In genomic region chr16:10374254-10375011, GRCm38 (mm10) we compare ENCODE assay signal across 7 mouse cellular contexts. TPM values are rescaled to one million over a fixed set of nuclear protein-coding genes. Genes with fewer than 3 reads are reported as not detected.
DNase-seq lines count a peak whose midpoint lies in the region; ATAC-seq and TF ChIP-seq lines count a peak whose summit lies in the region.

No protein-coding gene starts in this region.

- peak overlapping the region; percentile 27; the same call in 1 of the 2 replicates for H3K4me3 ChIP-seq in E14TG2a.4 (replicated peaks; ENCODE audit: low read length)
- no peak overlapping the region for H3K4me3 ChIP-seq in forebrain, embryonic 11.5 days (ENCODE audit: low read depth, low read length)
- H3K4me3 ChIP-seq in intestine, embryonic 16.5 days (ENCODE audit: low read length), result peak overlapping the region; percentile 13; the same call in 1 of the 2 replicates
- H3K4me3 ChIP-seq in liver, postnatal 0 days (ENCODE audit: low read depth, low read length), result no peak overlapping the region

- H3K4me2 ChIP-seq in forebrain, embryonic 11.5 days (ENCODE audit: low read depth, low read length, severe bottlenecking), result peak overlapping the region; percentile 30; the same call in 1 of the 2 replicates
- H3K4me2 ChIP-seq in intestine, embryonic 16.5 days (ENCODE audit: low read depth, low read length), result peak overlapping the region; percentile 39; the same call in 1 of the 2 replicates
- 0 out of 2 replicates have a peak overlapping the region, but pooled peaks have one; percentile 19 for H3K4me2 ChIP-seq in liver, postnatal 0 days (ENCODE audit: low read depth, low read length)

- TF ChIP-seq CTCF in E14TG2a.4 (conservative IDR thresholded peaks at IDR 0.05; ENCODE audit: low read length), result no peak
- no peak for TF ChIP-seq CTCF in liver, postnatal 0 days (IDR thresholded peaks at IDR 0.05; ENCODE audit: low read depth)

- H3K9me3 ChIP-seq in E14TG2a.4 (ENCODE audit: low read length), result no peaks in the 10 kb centered on the region
- no peaks in the 10 kb centered on the region for H3K9me3 ChIP-seq in forebrain, embryonic 11.5 days (ENCODE audit: control insufficient read depth, low read length)
- H3K9me3 ChIP-seq in intestine, embryonic 16.5 days (ENCODE audit: control insufficient read depth, low read length), result no peaks in the 10 kb centered on the region
- no peaks in the 10 kb centered on the region for H3K9me3 ChIP-seq in liver, postnatal 0 days (ENCODE audit: low read length)

- DNase-seq in ES-CJ7 (ENCODE audit: low read depth, low spot score) (peak; percentile 52), adipocyte (ENCODE audit: low spot score) (no peak)
- DNase-seq in forebrain, embryonic 11.5 days (ENCODE audit: low spot score), result peak; percentile 83
- no peak for DNase-seq in liver, postnatal 0 days
- peak; percentile 32 for DNase-seq in retina, adult 2 months (ENCODE audit: low read depth, low spot score)

- H3K27me3 ChIP-seq in E14TG2a.4 (ENCODE audit: insufficient read depth, low read length), result peaks cover 20% of the 10 kb centered on the region
- H3K27me3 ChIP-seq in forebrain, embryonic 11.5 days (ENCODE audit: control insufficient read depth, insufficient read depth, low read length), result no peaks in the 10 kb centered on the region
- H3K27me3 ChIP-seq in intestine, embryonic 16.5 days (replicated peaks; ENCODE audit: control insufficient read depth, insufficient read depth, low read length), result no peaks in the 10 kb centered on the region
- 0 out of 2 replicates have a peak, but pooled peaks cover 4% of the 10 kb centered on the region for H3K27me3 ChIP-seq in liver, postnatal 0 days (ENCODE audit: insufficient read depth, low read length)

- TF ChIP-seq EP300 in liver, postnatal 0 days (IDR thresholded peaks at IDR 0.05; ENCODE audit: low read depth), result no peak

- peaks cover 56% of the 10 kb centered on the region for H3K4me1 ChIP-seq in E14TG2a.4 (replicated peaks; ENCODE audit: low read depth, low read length)
- H3K4me1 ChIP-seq in forebrain, embryonic 11.5 days (replicated peaks; ENCODE audit: control insufficient read depth, insufficient read depth, low read length), result no peaks in the 10 kb centered on the region
- H3K4me1 ChIP-seq in intestine, embryonic 16.5 days (ENCODE audit: control insufficient read depth, insufficient read depth, low read length), result peaks cover 13% of the 10 kb centered on the region; the same call in 1 of the 2 replicates
- no peaks in the 10 kb centered on the region for H3K4me1 ChIP-seq in liver, postnatal 0 days (ENCODE audit: insufficient read depth)

- no peak overlapping the region for H3K27ac ChIP-seq in forebrain, embryonic 11.5 days (ENCODE audit: low read depth, low read length)
- no peak overlapping the region for H3K27ac ChIP-seq in intestine, embryonic 16.5 days (ENCODE audit: low read length)
- no peak overlapping the region for H3K27ac ChIP-seq in liver, postnatal 0 days (ENCODE audit: low read depth)

- peak; percentile 88 for ATAC-seq in forebrain, embryonic 11.5 days (replicated peaks; ENCODE audit: low FRiP score)
- ATAC-seq in intestine, embryonic 16.5 days, result peak; percentile 83
- ATAC-seq in liver, postnatal 0 days, result 0 out of 2 replicates have a peak, but pooled peaks have one; percentile 31

- peak overlapping the region; percentile 17; the same call in 1 of the 2 replicates for H3K9ac ChIP-seq in forebrain, embryonic 11.5 days (ENCODE audit: low read length)
- H3K9ac ChIP-seq in intestine, embryonic 16.5 days (ENCODE audit: low read depth, low read length), result peak overlapping the region; percentile 37; the same call in 1 of the 2 replicates
- no peak overlapping the region for H3K9ac ChIP-seq in liver, postnatal 0 days (replicated peaks)

- no peaks in the 10 kb centered on the region for H3K36me3 ChIP-seq in E14TG2a.4 (ENCODE audit: insufficient read depth, low read length)
- no peaks in the 10 kb centered on the region for H3K36me3 ChIP-seq in forebrain, embryonic 11.5 days (ENCODE audit: control insufficient read depth, insufficient read depth, low read length)
- no peaks in the 10 kb centered on the region for H3K36me3 ChIP-seq in intestine, embryonic 16.5 days (ENCODE audit: control insufficient read depth, insufficient read depth, low read length)
- no peaks in the 10 kb centered on the region for H3K36me3 ChIP-seq in liver, postnatal 0 days (replicated peaks; ENCODE audit: insufficient read depth, low read length)

- WGBS in forebrain, embryonic 11.5 days, result 20% methylated on average over 13 of the region's 13 CpGs
- WGBS in intestine, embryonic 16.5 days, result 21% methylated on average over 13 of the region's 13 CpGs
- WGBS in liver, postnatal 0 days (ENCODE audit: insufficient replicate concordance), result 34% methylated on average over 12 of the region's 13 CpGs

RNA-seq across cellular contexts. Expression of gene Tekt5, which starts 20.9 kb away (rescaled TPM):
- polyA plus RNA-seq in forebrain, embryonic 11.5 days (2014; fragmentation: Nextera tagmentation; extraction: Ambion mirVana), result 0.15 TPM in 1 of 2 replicates, not detected in the other
- polyA plus RNA-seq in intestine, embryonic 16.5 days (2015; fragmentation: Nextera tagmentation; extraction: Ambion mirVana), result 0.27 and 0.35 TPM in 2 replicates
- 0.07 TPM in 1 of 2 replicates, not detected in the other for polyA plus RNA-seq in liver, postnatal 0 days (2015; fragmentation: Nextera tagmentation; extraction: Ambion mirVana)

RNA-seq across cellular contexts. Expression of gene Nubp1, which starts 37.3 kb away (rescaled TPM):
- 69.1 and 71.3 TPM in 2 replicates for polyA plus RNA-seq in forebrain, embryonic 11.5 days (2014; fragmentation: Nextera tagmentation; extraction: Ambion mirVana)
- 52.0 and 52.6 TPM in 2 replicates for polyA plus RNA-seq in intestine, embryonic 16.5 days (2015; fragmentation: Nextera tagmentation; extraction: Ambion mirVana)
- 24.3 and 25.8 TPM in 2 replicates for polyA plus RNA-seq in liver, postnatal 0 days (2015; fragmentation: Nextera tagmentation; extraction: Ambion mirVana)

Comparison
In these comparisons a context has a peak if more than half of its experiments do, and no peak if none do; other contexts are left out.
1. H3K4me3 ChIP-seq: peak in E14TG2a.4 (single experiment) and intestine, embryonic 16.5 days (single experiment); none in forebrain, embryonic 11.5 days (single experiment) and liver, postnatal 0 days (single experiment).
2. DNase-seq: peak in ES-CJ7 (single experiment), forebrain, embryonic 11.5 days (single experiment) and retina, adult 2 months (single experiment); none in liver, postnatal 0 days (single experiment) and adipocyte (single experiment).
3. ATAC-seq: peak in every context shown above with its lines; median percentile 88 in forebrain, embryonic 11.5 days; 83 in intestine, embryonic 16.5 days; 31 in liver, postnatal 0 days.
4. Peak in every context shown above with its lines, with median percentiles within 50 percentile points of each other: H3K4me2 ChIP-seq.